Mouse (Mus musculus) MEL (cell line): ENCODE results near the gene Plb1. TPM values are rescaled to one million over a fixed set of nuclear protein-coding genes. Genes with fewer than 3 reads are reported as not detected.

Experiments
- DNase-seq: peaks from one replicate; pipeline ENCODE4 v3.0.0; 2011; ENCODE audit warnings: low read depth, low spot score
- H3K27ac ChIP-seq: 2 replicates; pipeline ENCODE4 v1.5.1; 2012; ENCODE audit warnings: low read depth, mild to moderate bottlenecking, control low read depth, low read length, moderate library complexity; ENCODE audit not compliant: control insufficient read depth
- H3K27me3 ChIP-seq, 2 experiments: fragments of 150-350 bp in 1 of 2; sonication (generic) in 1 of 2; 2 replicates each; pipeline ENCODE4 v1.6.1; 2012; ENCODE audit warnings: low read length in 2 of 2, mild to moderate bottlenecking in 2 of 2, improper control_type of control experiment in 1 of 2, moderate library complexity in 1 of 2; ENCODE audit not compliant: insufficient read depth in 2 of 2, control insufficient read depth in 1 of 2
- H3K36me3 ChIP-seq, 2 experiments: 2 replicates each; pipeline ENCODE4 v1.6.1; 2012 to 2014; ENCODE audit warnings: low read length in 2 of 2, improper control_type of control experiment in 1 of 2, inconsistent platforms in 1 of 2, mild to moderate bottlenecking in 1 of 2; ENCODE audit not compliant: insufficient read depth in 2 of 2, control insufficient read depth in 1 of 2
- H3K4me1 ChIP-seq, 2 experiments: fragments of 150-350 bp in 1 of 2; sonication (generic) in 1 of 2; 2 replicates each; pipeline ENCODE4 v1.6.1; 2012; ENCODE audit warnings: low read length in 2 of 2, improper control_type of control experiment in 1 of 2, mild to moderate bottlenecking in 1 of 2; ENCODE audit not compliant: insufficient read depth in 2 of 2, control insufficient read depth in 1 of 2
- H3K4me3 ChIP-seq, 2 experiments: fragments of 150-350 bp in 1 of 2; sonication (generic) in 1 of 2; 2 replicates each; pipeline ENCODE4 v1.5.1; 2012; ENCODE audit warnings: low read depth in 2 of 2, low read length in 2 of 2, mild to moderate bottlenecking in 2 of 2, moderate library complexity in 2 of 2, control low read depth in 1 of 2, improper control_type of control experiment in 1 of 2; ENCODE audit not compliant: control insufficient read depth in 1 of 2, insufficient read depth in 1 of 2
- H3K79me2 ChIP-seq: 2 replicates; pipeline ENCODE4 v1.6.1; 2012; ENCODE audit warnings: mild to moderate bottlenecking, low read length, moderate library complexity; ENCODE audit not compliant: control insufficient read depth, poor library complexity, insufficient read depth
- H3K9ac ChIP-seq: 2 replicates; pipeline ENCODE4 v1.6.1; 2012; ENCODE audit warnings: low read depth, mild to moderate bottlenecking, control low read depth, low read length, moderate library complexity; ENCODE audit not compliant: control insufficient read depth, poor library complexity, severe bottlenecking
- H3K9me3 ChIP-seq: fragments of 150-350 bp; sonication (generic); replicated peaks from 2 replicates; pipeline ENCODE4 v1.6.1; 2012; ENCODE audit warnings: mild to moderate bottlenecking, low read length, improper control_type of control experiment, moderate library complexity; ENCODE audit not compliant: insufficient read depth
- CTCF ChIP-seq, 3 experiments: IDR thresholded peaks in 2 of 3; conservative IDR thresholded peaks in 1 of 3; 2 replicates each; pipeline ENCODE4 v1.5.1; 2011 to 2012; ENCODE audit warnings: low read length in 3 of 3, low read depth in 2 of 3, mild to moderate bottlenecking in 2 of 3, improper control_type of control experiment in 1 of 3, inconsistent platforms in 1 of 3, mixed read lengths in 1 of 3, moderate library complexity in 1 of 3; ENCODE audit not compliant: control insufficient read depth in 1 of 3, insufficient read depth in 1 of 3, poor library complexity in 1 of 3, severe bottlenecking in 1 of 3
- ETS1 ChIP-seq: IDR thresholded peaks from 2 replicates; pipeline ENCODE4 v1.6.1; 2012; ENCODE audit warnings: low read depth, mild to moderate bottlenecking, inconsistent platforms, low read length, improper control_type of control experiment, moderate library complexity
- GATA1 ChIP-seq: IDR thresholded peaks from 2 replicates; pipeline ENCODE4 v1.6.1; 2011; ENCODE audit warnings: low read depth, low read length, improper control_type of control experiment
- MEF2A ChIP-seq: IDR thresholded peaks from 2 replicates; pipeline ENCODE4 v1.6.1; 2014; ENCODE audit warnings: low read depth, mild to moderate bottlenecking, inconsistent platforms, low read length, improper control_type of control experiment; ENCODE audit not compliant: poor library complexity, insufficient replicate concordance, severe bottlenecking; ENCODE audit errors: extremely low read depth
- MXI1 ChIP-seq: IDR thresholded peaks from 2 replicates; pipeline ENCODE4 v1.6.1; 2011; ENCODE audit warnings: mild to moderate bottlenecking, low read depth, low read length, improper control_type of control experiment
- NELFE ChIP-seq: IDR thresholded peaks from 2 replicates; pipeline ENCODE4 v1.6.1; 2011; ENCODE audit warnings: low read depth, low read length, improper control_type of control experiment
- POLR2A ChIP-seq, 2 experiments: IDR thresholded peaks; 2 replicates each; pipeline ENCODE4 v1.6.1; 2011 to 2012; ENCODE audit warnings: low read length in 2 of 2, mild to moderate bottlenecking in 2 of 2, control low read depth in 1 of 2, improper control_type of control experiment in 1 of 2, low read depth in 1 of 2, moderate library complexity in 1 of 2; ENCODE audit not compliant: control insufficient read depth in 1 of 2, insufficient read depth in 1 of 2, poor library complexity in 1 of 2
- POLR2AphosphoS2 ChIP-seq: IDR thresholded peaks from 2 replicates; pipeline ENCODE4 v1.6.1; 2011; ENCODE audit warnings: low read length, improper control_type of control experiment
- POLR2AphosphoS5 ChIP-seq: IDR thresholded peaks from 2 replicates; pipeline ENCODE4 v1.6.1; 2012; ENCODE audit warnings: low read depth, borderline replicate concordance, mild to moderate bottlenecking, inconsistent platforms, low read length, moderate library complexity, mixed read lengths
- SIN3A ChIP-seq: IDR thresholded peaks from 2 replicates; pipeline ENCODE4 v1.6.1; 2012; ENCODE audit warnings: low read length, improper control_type of control experiment, inconsistent platforms
- TAL1 ChIP-seq: IDR thresholded peaks from 2 replicates; pipeline ENCODE4 v1.6.1; 2012; ENCODE audit warnings: mild to moderate bottlenecking, inconsistent platforms, low read length, moderate library complexity, mixed read lengths
- UBTF ChIP-seq: IDR thresholded peaks from 2 replicates; pipeline ENCODE4 v1.6.1; 2012; ENCODE audit warnings: low read depth, mild to moderate bottlenecking, inconsistent platforms, low read length, improper control_type of control experiment, moderate library complexity, borderline replicate concordance; ENCODE audit not compliant: insufficient read depth
- USF1 ChIP-seq: IDR thresholded peaks from 2 replicates; pipeline ENCODE4 v1.6.1; 2014; ENCODE audit warnings: low read depth, mild to moderate bottlenecking, inconsistent platforms, low read length, improper control_type of control experiment, moderate library complexity
- ZC3H11A ChIP-seq: IDR thresholded peaks from 2 replicates; pipeline ENCODE4 v1.6.1; 2012; ENCODE audit warnings: low read depth, mild to moderate bottlenecking, inconsistent platforms, low read length, improper control_type of control experiment
- ZKSCAN1 ChIP-seq: IDR thresholded peaks from 2 replicates; pipeline ENCODE4 v1.6.1; 2012; ENCODE audit warnings: low read depth, mild to moderate bottlenecking, inconsistent platforms, low read length, improper control_type of control experiment, moderate library complexity
- ZNF384 ChIP-seq: IDR thresholded peaks from 2 replicates; pipeline ENCODE4 v1.6.1; 2012; ENCODE audit warnings: low read depth, mild to moderate bottlenecking, inconsistent platforms, low read length, improper control_type of control experiment
- polyA plus RNA-seq, 2 experiments: library from polyadenylated mRNA; stranded (reverse) in 1 of 2; unstranded in 1 of 2; fragments of >175 nt in 1 of 2; fragments of >200 nt in 1 of 2; gene quantifications; 2 replicates each; pipeline versions ENCODE4 v1.2.1 to v1.2.4; 2012; ENCODE audit warnings: low replicate concordance in 2 of 2, low read depth in 1 of 2; ENCODE audit not compliant: insufficient read length in 2 of 2, insufficient read depth in 1 of 2, missing spikeins in 1 of 2
- total RNA-seq: library from RNA; depleted of rRNA; stranded (reverse); fragments of 300-350 nt; gene quantifications from 2 replicates; pipeline ENCODE4 v1.2.3, GENCODE M21; 2012

Plb1 gene
- total and polyA plus RNA-seq, 3 experiments, result not detected

DNA sequence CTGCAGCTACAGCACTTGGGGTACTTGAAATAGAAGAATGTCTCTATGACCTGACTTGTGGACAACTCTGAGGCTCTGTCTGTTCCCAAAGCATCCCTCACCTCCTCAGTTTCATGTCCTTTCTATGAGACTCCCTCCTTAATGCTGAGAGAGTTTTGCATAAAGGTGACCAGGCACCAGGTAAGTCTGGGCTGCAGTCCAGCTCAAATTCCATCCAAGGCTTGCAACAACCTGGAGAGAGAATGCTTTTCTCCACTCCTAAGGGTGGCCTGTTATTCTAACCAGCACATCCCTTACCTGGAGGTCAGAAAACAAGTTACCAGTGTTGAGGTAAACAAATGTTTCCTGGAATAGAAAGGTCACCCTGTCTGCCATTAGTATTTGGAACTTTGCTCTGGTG lies 159.8 kb downstream of the Plb1 start:
- TF ChIP-seq MXI1 (no peak), CTCF (IDR thresholded peaks at IDR 0.05 in 2 of 3, conservative IDR thresholded peaks at IDR 0.05 in 1 of 3; ENCODE audit: control insufficient read depth in 1 of 3, insufficient read depth in 1 of 3, low read depth in 2 of 3, low read length in 3 of 3, poor library complexity in 1 of 3, severe bottlenecking in 1 of 3) (no peak), USF1 (no peak)
- Histone ChIP-seq H3K27ac (no peak overlapping the region), H3K9ac (no peak overlapping the region), H3K4me3 (no peak overlapping the region), H3K9me3 (no peaks in the 10 kb centered on the region), H3K27me3 (peaks cover 0 to 12% of the 10 kb centered on the region in 2 experiments; a peak in 3 of 4 replicates), H3K36me3 (no peaks in the 10 kb centered on the region), H3K79me2 (no peaks in the 10 kb centered on the region), H3K4me1 (no peaks in the 10 kb centered on the region)
- no peak for DNase-seq

- no peak for DNase-seq
- Histone ChIP-seq H3K9ac (no peak overlapping the region), H3K4me3 (no peak overlapping the region), H3K79me2 (no peaks in the 10 kb centered on the region), H3K27ac (no peak overlapping the region), H3K9me3 (no peaks in the 10 kb centered on the region), H3K4me1 (no peaks in the 10 kb centered on the region), H3K27me3 (peaks cover 10 to 23% of the 10 kb centered on the region in 2 experiments), H3K36me3 (no peaks in the 10 kb centered on the region)
- TF ChIP-seq ETS1, result no peak
- no peak for TF ChIP-seq NELFE
Measured at GRCm38 (mm10) chr5:32394586-32394985, 162.1 kb downstream of the Plb1 start.

GRCm38 (mm10) chr5:32395101-32395892 lies 162.8 kb downstream of the Plb1 start:
- no peaks in the 10 kb centered on the region for H3K4me1 ChIP-seq

DNA sequence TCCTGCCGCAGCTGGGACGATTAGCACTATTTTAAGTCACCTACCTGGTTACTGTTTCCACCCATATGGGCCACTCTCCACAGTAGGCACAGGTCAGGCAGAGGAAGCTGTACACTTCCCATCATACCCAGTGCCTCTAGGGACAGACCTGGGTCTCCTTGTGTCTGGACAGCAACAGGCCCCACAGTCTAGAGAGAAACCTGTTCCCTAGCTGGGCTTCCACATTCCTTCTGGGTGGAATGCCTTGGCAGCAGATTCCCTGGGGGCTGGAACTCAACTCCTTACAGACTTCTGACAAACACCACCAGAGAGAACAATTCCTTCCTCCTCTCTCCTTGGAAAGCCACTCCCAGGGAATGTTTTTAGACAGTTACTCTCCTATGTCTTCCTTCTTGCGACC lies 165.2 kb downstream of the Plb1 start:
- Histone ChIP-seq H3K79me2 (no peaks in the 10 kb centered on the region), H3K4me3 (no peak overlapping the region), H3K36me3 (no peaks in the 10 kb centered on the region), H3K27me3 (peaks cover 15 to 19% of the 10 kb centered on the region in 2 experiments), H3K9me3 (no peaks in the 10 kb centered on the region), H3K27ac (no peak overlapping the region), H3K9ac (no peak overlapping the region), H3K4me1 (no peaks in the 10 kb centered on the region)
- TF ChIP-seq ZKSCAN1, result no peak
- TF ChIP-seq POLR2A (IDR thresholded peaks at IDR 0.05; ENCODE audit: control insufficient read depth in 1 of 2, insufficient read depth in 1 of 2, low read depth in 1 of 2, low read length in 2 of 2, poor library complexity in 1 of 2), result no peak
- no peak for TF ChIP-seq GATA1
- TF ChIP-seq POLR2AphosphoS5, result no peak
- no peak for TF ChIP-seq ZC3H11A
- no peak for DNase-seq

More at GRCm38 (mm10) chr5:32395101-32395892, 162.8 kb downstream of the Plb1 start:
- H3K79me2 ChIP-seq, result no peaks in the 10 kb centered on the region
- H3K27me3 ChIP-seq, result peaks cover 12 to 25% of the 10 kb centered on the region in 2 experiments
- no peak for DNase-seq
- H3K36me3 ChIP-seq, result no peaks in the 10 kb centered on the region
- H3K4me3 ChIP-seq, result no peak overlapping the region
- H3K27ac ChIP-seq, result no peak overlapping the region
- TF ChIP-seq SIN3A, result no peak
- TF ChIP-seq POLR2AphosphoS2, result no peak
- TF ChIP-seq MEF2A, result no peak
- TF ChIP-seq ZNF384, result no peak
- no peak for TF ChIP-seq POLR2A (IDR thresholded peaks at IDR 0.05; ENCODE audit: control insufficient read depth in 1 of 2, insufficient read depth in 1 of 2, low read depth in 1 of 2, low read length in 2 of 2, poor library complexity in 1 of 2)
- no peak for TF ChIP-seq TAL1
- TF ChIP-seq UBTF, result no peak
- no peaks in the 10 kb centered on the region for H3K9me3 ChIP-seq
- no peak overlapping the region for H3K9ac ChIP-seq
